Mouse (Mus musculus): ENCODE measurements around the gene Popdc3. TPM values are rescaled to one million over a fixed set of nuclear protein-coding genes. Genes with fewer than 3 reads are reported as not detected.
"Not testable (repeated sequence)": the region's sequence is repeated elsewhere in the genome, so short reads cannot be mapped to it uniquely, and the experiment has no call there.

Gene Popdc3
- polyA plus RNA-seq, 1 experiment from 2014 or later = 0.54 TPM

- WGBS = 69% methylated on average over 7 of the region's 7 CpGs
- Histone ChIP-seq H3K4me2 (replicated peaks) (no peak overlapping the region), H3K9me3 (no peaks in the 10 kb centered on the region), H3K4me3 (replicated peaks) (no peak overlapping the region), H3K9ac (replicated peaks) (no peak overlapping the region), H3K4me1 (replicated peaks) (no peaks in the 10 kb centered on the region), H3K27ac (no peak overlapping the region), H3K36me3 (no peaks in the 10 kb centered on the region), H3K27me3 (peaks cover 7% of the 10 kb centered on the region; the same call in 1 of the 2 replicates)
- ATAC-seq = 0 out of 2 replicates have a peak, but pooled peaks have one; percentile 65
These were observed 150.5 kb downstream of the Popdc3 start for GRCm38 (mm10) chr10:45328196-45329000.

- no peaks in the 10 kb centered on the region for H3K36me3 ChIP-seq
- H3K27me3 ChIP-seq = peaks cover 41% of the 10 kb centered on the region
- WGBS = 23% methylated on average over 7 of the region's 7 CpGs
- H3K4me3 ChIP-seq (replicated peaks) = peak overlapping the region; percentile 72
- H3K27ac ChIP-seq = no peak overlapping the region
- peak overlapping the region; percentile 88 for H3K4me2 ChIP-seq (replicated peaks)
- no peak overlapping the region; the same call in 1 of the 2 replicates for H3K9ac ChIP-seq (replicated peaks)
- H3K9me3 ChIP-seq = no peaks in the 10 kb centered on the region
- ATAC-seq = peak; percentile 55
- H3K4me1 ChIP-seq (replicated peaks) = peaks cover 8% of the 10 kb centered on the region; the same call in 1 of the 2 replicates
These were observed 157.0 kb downstream of the Popdc3 start for GRCm38 (mm10) chr10:45334925-45335324.

GRCm38 (mm10) chr10:45335434-45336422, 157.8 kb downstream of the Popdc3 start, which contains the start of gene Bves:
Bves (plus strand) TSS chr10:45335772.
- no peaks in the 10 kb centered on the region for H3K36me3 ChIP-seq
- no peak within 1 kb of the TSS for H3K27ac ChIP-seq
- 1% methylated on average over 88 of the region's 116 CpGs for WGBS

GRCm38 (mm10) chr10:45339106-45339505, 161.2 kb downstream of the Popdc3 start:
- no peak for ATAC-seq
- H3K4me3 ChIP-seq (replicated peaks) = no peak overlapping the region
- no peak overlapping the region for H3K4me2 ChIP-seq (replicated peaks)
- 81% methylated on average over 7 of the region's 7 CpGs for WGBS
- no peak overlapping the region for H3K27ac ChIP-seq
- no peaks in the 10 kb centered on the region for H3K36me3 ChIP-seq
- peaks cover 27% of the 10 kb centered on the region for H3K27me3 ChIP-seq
- peaks cover 8% of the 10 kb centered on the region; the same call in 1 of the 2 replicates for H3K4me1 ChIP-seq (replicated peaks)
- no peaks in the 10 kb centered on the region for H3K9me3 ChIP-seq
- H3K9ac ChIP-seq (replicated peaks) = no peak overlapping the region

More at GRCm38 (mm10) chr10:45335434-45336422, 157.8 kb downstream of the Popdc3 start, which contains the start of gene Bves:
- H3K4me3 ChIP-seq (replicated peaks) = peak within 1 kb of the TSS; percentile 72
- peak; percentile 85 for ATAC-seq
- H3K4me2 ChIP-seq (replicated peaks) = peak within 1 kb of the TSS; percentile 88
- H3K9ac ChIP-seq (replicated peaks) = peak within 1 kb of the TSS; percentile 57
- H3K9me3 ChIP-seq = no peaks in the 10 kb centered on the region
- peaks cover 8% of the 10 kb centered on the region; the same call in 1 of the 2 replicates for H3K4me1 ChIP-seq (replicated peaks)
- peaks cover 41% of the 10 kb centered on the region for H3K27me3 ChIP-seq

GRCm38 (mm10) chr10:45344381-45344780, 166.5 kb downstream of the Popdc3 start:
- no peak overlapping the region for H3K4me3 ChIP-seq (replicated peaks)
- WGBS = 86% methylated on average over 4 of the region's 4 CpGs
- no peaks in the 10 kb centered on the region for H3K36me3 ChIP-seq
- no peaks in the 10 kb centered on the region for H3K4me1 ChIP-seq (replicated peaks)
- no peak overlapping the region for H3K27ac ChIP-seq
- no peak overlapping the region for H3K9ac ChIP-seq (replicated peaks)
- H3K9me3 ChIP-seq = no peaks in the 10 kb centered on the region; the same call in 1 of the 2 replicates
- no peak overlapping the region for H3K4me2 ChIP-seq (replicated peaks)
- ATAC-seq = no peak
- no peaks in the 10 kb centered on the region for H3K27me3 ChIP-seq

- Histone ChIP-seq H3K4me2 (replicated peaks) (no peak overlapping the region), H3K9me3 (no peaks in the 10 kb centered on the region; the same call in 1 of the 2 replicates), H3K36me3 (no peaks in the 10 kb centered on the region), H3K27me3 (no peaks in the 10 kb centered on the region), H3K4me3 (replicated peaks) (no peak overlapping the region), H3K27ac (no peak overlapping the region), H3K4me1 (replicated peaks) (no peaks in the 10 kb centered on the region), H3K9ac (replicated peaks) (no peak overlapping the region)
- 0 out of 2 replicates have a peak, but pooled peaks have one; percentile 14 for ATAC-seq
- WGBS = 82% methylated on average over 9 of the region's 9 CpGs
These were observed 167.3 kb downstream of the Popdc3 start for GRCm38 (mm10) chr10:45345217-45345616.

- H3K4me1 ChIP-seq (replicated peaks); H3K27me3 ChIP-seq; H3K4me3 ChIP-seq (replicated peaks); H3K9ac ChIP-seq (replicated peaks); ATAC-seq; H3K27ac ChIP-seq; H3K36me3 ChIP-seq; H3K9me3 ChIP-seq; H3K4me2 ChIP-seq (replicated peaks): not testable (repeated sequence)
- 91% methylated on average over 3 of the region's 3 CpGs for WGBS
These were observed 170.2 kb downstream of the Popdc3 start for GRCm38 (mm10) chr10:45348143-45348542.

- H3K36me3 ChIP-seq = no peaks in the 10 kb centered on the region
- no peak overlapping the region for H3K27ac ChIP-seq
- H3K4me1 ChIP-seq (replicated peaks) = no peaks in the 10 kb centered on the region
- H3K9me3 ChIP-seq = no peaks in the 10 kb centered on the region
- no peak overlapping the region for H3K4me3 ChIP-seq (replicated peaks)
- no peaks in the 10 kb centered on the region for H3K27me3 ChIP-seq
- H3K9ac ChIP-seq (replicated peaks) = no peak overlapping the region
- WGBS = 96% methylated on average over 6 of the region's 6 CpGs
- no peak overlapping the region for H3K4me2 ChIP-seq (replicated peaks)
- no peak for ATAC-seq
These were observed 178.2 kb downstream of the Popdc3 start for GRCm38 (mm10) chr10:45356091-45356490.

GRCm38 (mm10) chr10:45363396-45363795, 185.5 kb downstream of the Popdc3 start:
- Histone ChIP-seq H3K4me3 (replicated peaks) (no peak overlapping the region), H3K9ac (replicated peaks) (no peak overlapping the region), H3K4me1 (replicated peaks) (no peaks in the 10 kb centered on the region), H3K4me2 (replicated peaks) (no peak overlapping the region), H3K27ac (no peak overlapping the region), H3K9me3 (no peaks in the 10 kb centered on the region), H3K36me3 (no peaks in the 10 kb centered on the region), H3K27me3 (no peaks in the 10 kb centered on the region)
- ATAC-seq = no peak
- 57% methylated on average over 5 of the region's 5 CpGs for whole genome bisulfite sequencing

- Histone ChIP-seq H3K36me3 (no peaks in the 10 kb centered on the region), H3K4me1 (replicated peaks) (no peaks in the 10 kb centered on the region), H3K4me2 (replicated peaks) (no peak overlapping the region), H3K27ac (no peak overlapping the region; the same call in 1 of the 2 replicates), H3K9me3 (no peaks in the 10 kb centered on the region), H3K9ac (replicated peaks) (no peak overlapping the region), H3K27me3 (no peaks in the 10 kb centered on the region), H3K4me3 (replicated peaks) (no peak overlapping the region)
- ATAC-seq = peak; percentile 69
- 83% methylated on average over 17 of the region's 17 CpGs for WGBS
These were observed 189.2 kb downstream of the Popdc3 start for GRCm38 (mm10) chr10:45366987-45367705.

Measured in midbrain, embryonic 13.5 days (tissue).